Mouse (Mus musculus) kidney, postnatal 0 days (tissue): ENCODE measurements around the gene Erbin. TPM values are rescaled to one million over a fixed set of nuclear protein-coding genes. Genes with fewer than 3 reads are reported as not detected.

ENCODE experiments used
- ATAC-seq: fragments of 200-750 bp; cut with Nextera tagmentation; replicated peaks from 2 replicates; pipeline ENCODE4 v1.8.0; 2017; ENCODE audit warnings: low read depth, moderate number of reproducible peaks, moderate TSS enrichment, moderate library complexity; ENCODE audit not compliant: low FRiP score
- DNase-seq: peaks from one replicate; pipeline ENCODE4 v3.0.0-alpha.2; 2016; ENCODE audit warnings: low spot score
- H3K27ac ChIP-seq: fragments of 300-500 bp; sonication (generic); 2 replicates; pipeline ENCODE4 v1.5.1; 2014; ENCODE audit warnings: mild to moderate bottlenecking
- H3K27me3 ChIP-seq: fragments of 300-500 bp; sonication (generic); 2 replicates; pipeline ENCODE4 v1.6.1; 2014; ENCODE audit warnings: low read length, mixed read lengths; ENCODE audit not compliant: insufficient read depth
- H3K36me3 ChIP-seq: fragments of 300-500 bp; sonication (generic); 2 replicates; pipeline ENCODE4 v1.6.1; 2014; ENCODE audit warnings: low read length, mixed read lengths; ENCODE audit not compliant: insufficient read depth
- H3K4me1 ChIP-seq: fragments of 300-500 bp; sonication (generic); replicated peaks from 2 replicates; pipeline ENCODE4 v1.6.1; 2014; ENCODE audit warnings: antibody characterized with exemption, low read length, mixed read lengths; ENCODE audit not compliant: insufficient read depth
- H3K4me2 ChIP-seq: fragments of 300-500 bp; sonication (generic); 2 replicates; pipeline ENCODE4 v1.6.1; 2014; ENCODE audit warnings: mild to moderate bottlenecking, low read length, moderate library complexity, mixed read lengths
- H3K4me3 ChIP-seq: fragments of 300-500 bp; sonication (generic); replicated peaks from 2 replicates; pipeline ENCODE4 v1.5.1; 2014; ENCODE audit warnings: low read depth, low read length
- H3K9ac ChIP-seq: fragments of 300-500 bp; sonication (generic); 2 replicates; pipeline ENCODE4 v1.6.1; 2014; ENCODE audit warnings: low read depth, low read length
- H3K9me3 ChIP-seq: fragments of 300-500 bp; sonication (generic); replicated peaks from 2 replicates; pipeline ENCODE4 v1.6.1; 2016; ENCODE audit warnings: low read length, inconsistent platforms, mixed read lengths
- CTCF ChIP-seq: IDR thresholded peaks from 2 replicates; pipeline ENCODE4 v1.5.1; 2016; ENCODE audit warnings: antibody characterized with exemption, low read depth, mild to moderate bottlenecking, moderate library complexity
- WGBS: fragments of 180-500 bp; shearing (Covaris S2); extraction: QIAGEN DNeasy Blood & Tissue Kit; methylation state at CpG from one replicate; pipeline ENCODE4 v1.1.7; 2014; 5-methylcytosine and 5-hydroxymethylcytosine counted together
- polyA plus RNA-seq: library from polyadenylated mRNA; unstranded; fragments of >200 nt; fragmentation: Nextera tagmentation; extraction: Ambion mirVana; gene quantifications from 2 replicates; pipeline ENCODE4 v1.2.1, GENCODE M21; 2015

Gene Erbin
- polyA plus RNA-seq, 1 experiment from 2014 or later, result 25.9 TPM

DNA sequence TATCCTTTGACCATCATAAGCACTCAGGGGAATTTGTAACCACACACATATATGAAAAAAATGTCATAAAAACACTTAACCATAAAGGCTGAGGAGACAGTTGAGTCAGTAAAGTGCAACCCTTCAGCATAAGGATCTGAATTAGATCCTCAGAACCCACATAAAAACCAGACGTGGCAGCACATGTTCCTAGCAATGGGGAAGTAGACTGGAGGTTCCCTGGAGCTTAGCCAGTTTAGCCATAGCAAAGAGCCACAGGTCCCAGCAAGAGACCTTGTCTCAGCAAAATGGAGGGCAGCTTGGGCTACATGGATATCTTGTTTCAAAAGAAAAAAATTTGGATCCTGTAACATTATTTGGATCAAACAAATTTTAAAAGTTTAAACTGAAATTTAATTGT is 20.3 kb downstream of the Erbin start:
- Histone ChIP-seq H3K4me3 (no peak overlapping the region), H3K36me3 (no peaks in the 10 kb centered on the region), H3K4me2 (no peak overlapping the region), H3K27me3 (no peaks in the 10 kb centered on the region), H3K27ac (no peak overlapping the region), H3K9ac (no peak overlapping the region), H3K9me3 (no peaks in the 10 kb centered on the region), H3K4me1 (no peaks in the 10 kb centered on the region)
- ATAC-seq (no peak), DNase-seq (no peak)
- 89% methylated on average over 1 of the region's 1 CpGs for WGBS
- no peak for TF ChIP-seq CTCF

DNA sequence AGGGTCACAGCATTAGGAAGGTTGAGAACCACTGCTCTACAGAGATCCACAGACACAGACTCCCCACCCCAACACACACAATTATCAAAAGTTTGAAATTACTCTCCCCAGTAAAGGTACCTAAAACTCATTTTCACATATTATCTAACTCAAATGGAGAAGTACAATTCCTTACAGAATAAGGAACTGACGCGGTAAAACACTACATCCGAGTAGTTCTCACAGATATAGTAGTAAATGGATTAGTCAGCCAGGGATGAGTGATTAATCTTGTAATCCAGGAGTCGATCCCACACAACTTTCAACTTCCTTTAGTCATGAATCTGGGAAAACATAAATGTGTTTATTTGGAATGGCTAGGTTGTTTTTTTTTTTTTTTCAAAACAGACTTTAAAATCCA is 22.7 kb downstream of the Erbin start:
- H3K4me1 ChIP-seq, result 0 out of 2 replicates have a peak, but pooled peaks cover 2% of the 10 kb centered on the region
- no peak for TF ChIP-seq CTCF
- H3K9ac ChIP-seq, result no peak overlapping the region
- H3K36me3 ChIP-seq, result no peaks in the 10 kb centered on the region
- 89% methylated on average over 4 of the region's 4 CpGs for WGBS
- DNase-seq (no peak), ATAC-seq (no peak)
- no peak overlapping the region for H3K4me2 ChIP-seq
- no peaks in the 10 kb centered on the region for H3K27me3 ChIP-seq
- no peaks in the 10 kb centered on the region for H3K9me3 ChIP-seq
- no peak overlapping the region for H3K4me3 ChIP-seq
- no peak overlapping the region for H3K27ac ChIP-seq

DNA sequence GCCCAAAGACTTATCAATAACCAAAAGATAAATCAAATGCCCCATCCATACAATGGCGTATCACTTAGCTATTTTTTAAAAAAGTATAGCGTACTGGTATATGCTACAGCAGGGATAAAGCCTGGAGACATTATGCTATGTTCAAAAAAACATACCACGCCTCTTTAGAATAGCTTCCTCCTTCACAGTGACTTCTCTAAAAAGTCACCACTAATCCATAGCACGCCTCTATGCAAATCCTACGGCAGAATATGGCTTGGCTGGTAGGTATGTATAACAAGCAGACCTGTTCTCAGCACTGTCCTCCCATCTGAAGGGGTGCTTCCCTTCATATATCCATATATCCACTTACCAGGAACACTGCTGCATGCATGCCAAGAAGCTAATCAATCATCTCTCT is 27.2 kb downstream of the Erbin start:
- 94% methylated on average over 5 of the region's 5 CpGs for WGBS
- no peak for DNase-seq
- ATAC-seq, result no peak
- H3K4me2 ChIP-seq, result no peak overlapping the region
- H3K4me1 ChIP-seq, result 0 out of 2 replicates have a peak, but pooled peaks cover 2% of the 10 kb centered on the region
- TF ChIP-seq CTCF, result no peak
- H3K27ac ChIP-seq, result no peak overlapping the region
- H3K36me3 ChIP-seq, result no peaks in the 10 kb centered on the region
- H3K4me3 ChIP-seq, result no peak overlapping the region
- no peaks in the 10 kb centered on the region for H3K9me3 ChIP-seq
- H3K9ac ChIP-seq, result no peak overlapping the region
- no peaks in the 10 kb centered on the region for H3K27me3 ChIP-seq

DNA sequence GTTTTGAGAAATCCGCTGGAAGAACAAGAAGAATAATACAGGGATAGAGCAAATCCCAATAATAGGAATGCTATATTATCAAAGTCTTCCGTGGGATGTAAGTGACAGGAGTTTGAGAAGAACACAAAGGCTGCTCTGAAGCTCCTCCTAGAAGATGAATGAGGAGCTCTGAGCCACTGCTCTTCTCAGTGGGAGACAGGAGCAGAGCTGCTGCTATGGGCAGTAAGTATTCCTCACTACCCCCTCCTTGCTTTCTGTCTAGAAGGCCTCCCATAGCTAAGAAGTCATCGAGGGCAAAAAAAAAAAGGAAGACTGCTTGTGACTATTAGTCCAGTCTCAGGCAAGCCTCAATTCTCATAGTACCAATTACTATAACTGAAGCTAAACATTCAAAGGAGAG is 30.3 kb downstream of the Erbin start:
- no peak overlapping the region for H3K9ac ChIP-seq
- TF ChIP-seq CTCF, result no peak
- DNase-seq (no peak), ATAC-seq (no peak)
- H3K4me1 ChIP-seq, result 0 out of 2 replicates have a peak, but pooled peaks cover 2% of the 10 kb centered on the region
- 76% methylated on average over 3 of the region's 3 CpGs for WGBS
- no peak overlapping the region for H3K27ac ChIP-seq
- no peaks in the 10 kb centered on the region for H3K9me3 ChIP-seq
- no peak overlapping the region for H3K4me3 ChIP-seq
- H3K27me3 ChIP-seq, result no peaks in the 10 kb centered on the region
- H3K4me2 ChIP-seq, result no peak overlapping the region
- no peaks in the 10 kb centered on the region for H3K36me3 ChIP-seq

DNA sequence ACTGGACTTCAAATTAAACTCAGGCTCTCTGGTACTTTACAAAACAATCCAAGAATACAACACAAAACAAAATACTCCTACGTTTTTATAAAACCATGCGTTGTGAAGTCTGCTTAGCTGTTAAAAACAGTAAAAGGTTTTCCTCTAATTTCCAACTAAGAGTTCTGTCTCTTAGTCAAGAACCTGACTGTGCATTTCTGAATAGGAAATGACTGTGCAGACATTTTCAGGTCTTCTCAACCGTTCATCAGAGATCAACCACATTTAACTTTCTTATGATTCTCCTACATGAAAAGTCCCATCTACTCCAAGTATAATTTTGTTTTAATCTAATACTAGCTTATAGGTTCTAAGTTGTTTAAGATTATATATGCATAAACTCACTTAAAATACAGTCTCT is 33.8 kb downstream of the Erbin start:
- Histone ChIP-seq H3K4me2 (no peak overlapping the region), H3K9me3 (no peaks in the 10 kb centered on the region), H3K4me1 (no peaks in the 10 kb centered on the region), H3K36me3 (no peaks in the 10 kb centered on the region), H3K9ac (no peak overlapping the region), H3K4me3 (no peak overlapping the region), H3K27ac (no peak overlapping the region), H3K27me3 (no peaks in the 10 kb centered on the region)
- DNase-seq, result no peak
- WGBS, result 77% methylated on average over 3 of the region's 3 CpGs
- no peak for ATAC-seq
- TF ChIP-seq CTCF, result no peak

DNA sequence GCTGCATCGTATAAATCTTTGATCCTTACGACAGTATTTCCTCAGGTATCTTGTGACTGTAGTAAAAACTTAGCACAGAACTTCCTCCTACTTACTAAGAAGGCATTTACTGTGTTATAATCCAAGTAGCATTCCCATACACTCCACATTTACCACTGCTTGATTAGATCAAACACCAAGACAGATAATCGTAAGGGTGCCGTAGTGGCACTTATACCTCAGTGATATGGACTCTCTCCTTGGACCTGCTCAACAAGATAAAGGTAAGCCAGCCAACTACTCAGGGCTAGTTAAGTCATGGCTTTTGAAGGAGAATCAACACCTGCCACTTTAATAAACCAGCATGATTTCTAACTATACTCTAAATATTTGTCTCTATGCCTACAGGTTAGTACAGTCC is 39.1 kb downstream of the Erbin start:
- H3K36me3 ChIP-seq, result no peaks in the 10 kb centered on the region
- no peaks in the 10 kb centered on the region for H3K9me3 ChIP-seq
- H3K27me3 ChIP-seq, result no peaks in the 10 kb centered on the region
- ATAC-seq (no peak), DNase-seq (no peak)
- no peak overlapping the region for H3K9ac ChIP-seq
- no peaks in the 10 kb centered on the region for H3K4me1 ChIP-seq
- no peak for TF ChIP-seq CTCF
- no peak overlapping the region for H3K4me3 ChIP-seq
- H3K4me2 ChIP-seq, result no peak overlapping the region
- 90% methylated on average over 4 of the region's 4 CpGs for WGBS
- H3K27ac ChIP-seq, result no peak overlapping the region

DNA sequence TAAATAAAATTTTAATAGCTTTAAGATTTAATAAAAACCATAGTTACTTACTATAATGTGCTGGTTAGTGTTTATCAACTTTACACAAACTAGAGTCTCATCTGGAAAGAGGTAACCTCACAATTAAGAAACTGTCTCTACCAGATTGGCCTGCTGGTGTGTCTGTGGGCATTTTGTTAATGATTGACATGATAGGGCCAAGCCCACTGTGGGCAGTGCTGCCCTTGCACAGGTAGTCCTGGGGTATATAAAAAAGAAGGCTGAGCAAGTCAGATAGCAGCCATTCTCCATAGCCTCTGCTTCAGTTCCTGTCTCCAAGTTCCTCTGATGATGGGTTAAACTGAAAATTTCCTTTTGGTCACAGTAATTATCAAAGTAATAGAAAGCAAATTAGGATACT is 43.6 kb downstream of the Erbin start:
- no peaks in the 10 kb centered on the region for H3K9me3 ChIP-seq
- H3K4me2 ChIP-seq, result no peak overlapping the region
- no peaks in the 10 kb centered on the region for H3K4me1 ChIP-seq
- DNase-seq (no peak), ATAC-seq (no peak)
- H3K27me3 ChIP-seq, result no peaks in the 10 kb centered on the region
- no peak overlapping the region for H3K9ac ChIP-seq
- H3K36me3 ChIP-seq, result no peaks in the 10 kb centered on the region
- no peak overlapping the region for H3K4me3 ChIP-seq
- TF ChIP-seq CTCF, result no peak
- H3K27ac ChIP-seq, result no peak overlapping the region
